Mouse (Mus musculus) sigmoid colon, adult 10 weeks (tissue): ENCODE data around the gene Capn13. TPM values are rescaled to one million over a fixed set of nuclear protein-coding genes. Genes with fewer than 3 reads are reported as not detected.

Experiments
- polyA plus RNA-seq: library from polyadenylated mRNA; stranded (reverse); fragments of 350-450 nt; fragmentation: Illumina TruSeq; extraction: RNeasy Lipid Tissue Mini Kit (QIAGEN cat#74804); gene quantifications from one replicate; pipeline ENCODE4 v1.2.3, GENCODE M21; 2014; ENCODE audit warnings: low read depth, low replicate concordance

Gene Capn13
- polyA plus RNA-seq, result 29.2 TPM

GRCm38 (mm10) chr17:73400862-73401261 is at the start of gene Capn13:
TSS of gene Capn13 (minus strand) at chr17:73400866.

